Mouse (Mus musculus) heart, embryonic 14.5 days (tissue): ENCODE measurements at regions not wholly inside any gene's neighbourhood (a gene's known extent, or its start where the extent isn't known, plus 50 kb on each side); places are given as distances from the start of the nearest gene placed in this dataset.

ENCODE experiments used
- ATAC-seq: fragments of 200-750 bp; cut with Nextera tagmentation; 2 replicates; pipeline ENCODE4 v1.8.0; 2017; ENCODE audit warnings: low read depth, moderate TSS enrichment; ENCODE audit not compliant: insufficient number of reproducible peaks, insufficient read depth, low FRiP score
- H3K27ac ChIP-seq, 2 experiments: fragments of 200-500 bp in 1 of 2; fragments of 300-500 bp in 1 of 2; sonication (generic) in 1 of 2; replicated peaks in 1 of 2; 2 replicates each; pipeline ENCODE4 v1.5.1; 2012 to 2014; ENCODE audit warnings: low read depth in 2 of 2, low read length in 2 of 2, control low read depth in 1 of 2, mild to moderate bottlenecking in 1 of 2, mixed read lengths in 1 of 2; ENCODE audit not compliant: control insufficient read depth in 1 of 2, insufficient read depth in 1 of 2
- H3K27me3 ChIP-seq: fragments of 300-500 bp; sonication (generic); 2 replicates; pipeline ENCODE4 v1.6.1; 2014; ENCODE audit warnings: mild to moderate bottlenecking, low read length, control low read depth; ENCODE audit not compliant: control insufficient read depth, insufficient read depth
- H3K36me3 ChIP-seq: fragments of 300-500 bp; sonication (generic); 2 replicates; pipeline ENCODE4 v1.6.1; 2014; ENCODE audit warnings: mild to moderate bottlenecking, control low read depth, low read length, mixed read lengths; ENCODE audit not compliant: control insufficient read depth, insufficient read depth
- H3K4me1 ChIP-seq, 2 experiments: fragments of 200-500 bp in 1 of 2; fragments of 300-500 bp in 1 of 2; sonication (generic) in 1 of 2; 2 replicates each; pipeline ENCODE4 v1.6.1; 2012 to 2014; ENCODE audit warnings: low read length in 2 of 2, control low read depth in 1 of 2, mixed read lengths in 1 of 2; ENCODE audit not compliant: control insufficient read depth in 2 of 2, insufficient read depth in 2 of 2
- H3K4me2 ChIP-seq: fragments of 300-500 bp; sonication (generic); 2 replicates; pipeline ENCODE4 v1.6.1; 2014; ENCODE audit warnings: mild to moderate bottlenecking, low read length
- H3K4me3 ChIP-seq, 2 experiments: fragments of 200-500 bp in 1 of 2; fragments of 300-500 bp in 1 of 2; sonication (generic) in 1 of 2; 2 replicates each; pipeline ENCODE4 v1.5.1; 2012 to 2014; ENCODE audit warnings: low read length in 2 of 2, mild to moderate bottlenecking in 2 of 2, control low read depth in 1 of 2, low read depth in 1 of 2, moderate library complexity in 1 of 2; ENCODE audit not compliant: control insufficient read depth in 1 of 2, insufficient read depth in 1 of 2
- H3K9ac ChIP-seq: fragments of 300-500 bp; sonication (generic); 2 replicates; pipeline ENCODE4 v1.6.1; 2014; ENCODE audit warnings: mild to moderate bottlenecking, low read length
- H3K9me3 ChIP-seq: fragments of 300-500 bp; sonication (generic); 2 replicates; pipeline ENCODE4 v1.6.1; 2016; ENCODE audit warnings: low read length, control low read depth; ENCODE audit not compliant: control insufficient read depth
- WGBS: fragments of 180-500 bp; shearing (Covaris S2); extraction: QIAGEN DNeasy Blood & Tissue Kit; methylation state at CpG from one replicate; pipeline ENCODE4 v1.1.7; 2014; 5-methylcytosine and 5-hydroxymethylcytosine counted together

DNA sequence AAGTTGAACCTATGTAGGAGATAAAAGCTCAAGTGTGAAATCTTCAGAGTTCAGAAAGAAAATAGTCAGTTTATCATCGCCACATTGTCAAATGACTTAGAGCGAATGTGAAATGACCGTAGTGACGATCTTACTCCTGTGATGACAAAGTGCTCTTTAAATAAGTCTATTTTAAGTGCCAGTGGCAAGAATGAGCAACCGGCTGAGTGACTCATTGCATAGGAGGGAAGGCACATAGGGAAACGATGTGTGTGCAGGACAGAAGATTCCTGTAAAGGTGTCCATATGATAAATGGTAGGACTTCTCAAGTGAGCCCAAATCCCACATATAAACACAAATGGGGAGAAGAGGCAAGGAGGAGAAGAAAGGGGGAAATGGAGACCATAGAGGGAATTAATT lies 189.8 kb downstream of the Tgfb2 start:
- H3K9ac ChIP-seq: no peak overlapping the region
- no peaks in the 10 kb centered on the region for H3K9me3 ChIP-seq
- 20% methylated on average over 6 of the region's 6 CpGs for WGBS
- no peak for ATAC-seq
- no peak overlapping the region for H3K4me3 ChIP-seq
- H3K4me1 ChIP-seq: peaks cover 4 to 13% of the 10 kb centered on the region in 2 experiments
- H3K36me3 ChIP-seq: no peaks in the 10 kb centered on the region
- no peak overlapping the region for H3K27ac ChIP-seq
- H3K27me3 ChIP-seq: 0 out of 2 replicates have a peak, but pooled peaks cover 3% of the 10 kb centered on the region
- H3K4me2 ChIP-seq: peak overlapping the region; percentile 34

DNA sequence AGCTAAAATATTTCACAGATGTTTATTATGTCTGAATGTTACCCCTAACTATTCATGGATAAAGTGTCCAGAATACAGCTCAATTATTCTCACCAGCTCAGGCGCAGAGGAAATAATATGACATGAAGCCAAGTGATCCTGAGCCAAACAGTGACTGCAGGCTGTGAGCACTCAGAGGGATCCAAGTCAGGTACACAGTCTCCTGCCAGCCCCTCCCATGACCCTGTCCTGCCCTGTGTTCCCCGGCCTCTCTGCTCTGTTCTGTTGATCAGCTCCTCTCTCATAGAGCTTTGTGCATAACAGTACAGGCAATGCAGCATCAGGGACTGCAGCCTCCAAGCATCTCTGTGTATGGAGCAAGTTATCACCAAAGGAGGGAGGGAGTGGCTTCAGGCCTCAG lies 190.7 kb downstream of the Tgfb2 start:
- H3K27ac ChIP-seq: no peak overlapping the region
- WGBS: 34% methylated on average over 2 of the region's 2 CpGs
- no peak; the same call in 1 of the 2 replicates for ATAC-seq
- H3K4me2 ChIP-seq: peak overlapping the region; percentile 34
- H3K9me3 ChIP-seq: no peaks in the 10 kb centered on the region
- no peak overlapping the region for H3K9ac ChIP-seq
- H3K4me1 ChIP-seq: peaks cover 4 to 19% of the 10 kb centered on the region in 2 experiments
- H3K36me3 ChIP-seq: no peaks in the 10 kb centered on the region
- H3K4me3 ChIP-seq: no peak overlapping the region
- 0 out of 2 replicates have a peak, but pooled peaks cover 3% of the 10 kb centered on the region for H3K27me3 ChIP-seq

DNA sequence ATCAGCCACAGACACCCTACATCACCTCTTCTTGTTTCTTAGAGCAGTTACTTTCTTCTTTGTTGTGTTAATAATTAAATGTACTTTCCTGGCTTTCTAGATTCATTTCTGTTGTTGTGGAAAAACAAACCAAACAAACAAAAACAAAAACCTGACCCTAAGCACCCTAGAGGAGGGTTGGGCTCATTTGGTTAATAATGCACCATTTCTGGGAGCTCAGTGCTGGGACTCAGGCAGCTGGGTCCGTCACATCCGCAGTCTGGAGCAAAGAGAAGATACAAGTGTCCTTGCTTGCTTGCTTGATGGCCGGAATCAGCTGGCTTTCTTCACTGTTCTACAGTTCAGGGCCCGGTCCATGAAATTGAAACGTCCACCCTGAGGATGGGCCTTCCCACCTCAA lies 191.9 kb downstream of the Tgfb2 start:
- 0 out of 2 replicates have a peak, but pooled peaks cover 3% of the 10 kb centered on the region for H3K27me3 ChIP-seq
- ATAC-seq: no peak
- H3K9ac ChIP-seq: no peak overlapping the region
- no peaks in the 10 kb centered on the region for H3K36me3 ChIP-seq
- no peak overlapping the region for H3K4me3 ChIP-seq
- 87% methylated on average over 5 of the region's 5 CpGs for WGBS
- H3K9me3 ChIP-seq: no peaks in the 10 kb centered on the region
- H3K27ac ChIP-seq: no peak overlapping the region
- no peak overlapping the region for H3K4me2 ChIP-seq
- H3K4me1 ChIP-seq: peaks cover 4 to 19% of the 10 kb centered on the region in 2 experiments

DNA sequence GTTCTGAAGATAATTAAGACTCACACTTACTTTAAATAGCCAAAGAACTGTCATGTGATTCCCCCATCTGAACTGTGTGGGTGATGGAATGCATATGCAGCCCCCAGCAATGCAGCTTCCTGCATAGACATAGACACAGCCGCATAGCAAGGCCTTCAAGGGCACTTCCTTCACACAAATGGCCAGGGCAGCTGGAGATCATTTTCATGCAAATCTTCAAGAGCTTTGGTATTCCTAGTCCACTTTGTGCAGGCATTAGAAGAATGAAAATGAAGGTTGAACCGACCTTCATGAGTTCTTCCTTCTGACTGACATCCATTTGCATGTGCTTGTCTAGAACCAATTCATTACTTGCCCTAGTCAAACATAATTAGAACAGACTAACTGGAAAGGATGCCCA lies 195.3 kb downstream of the Tgfb2 start:
- Histone ChIP-seq H3K4me2 (no peak overlapping the region), H3K27ac (no peak overlapping the region), H3K36me3 (no peaks in the 10 kb centered on the region), H3K4me1 (peaks cover 4 to 16% of the 10 kb centered on the region in 2 experiments; a peak in 3 of 4 replicates), H3K4me3 (no peak overlapping the region), H3K9ac (no peak overlapping the region), H3K27me3 (0 out of 2 replicates have a peak, but pooled peaks cover 3% of the 10 kb centered on the region), H3K9me3 (no peaks in the 10 kb centered on the region)
- ATAC-seq: no peak
- WGBS: 43% methylated on average over 2 of the region's 2 CpGs

DNA sequence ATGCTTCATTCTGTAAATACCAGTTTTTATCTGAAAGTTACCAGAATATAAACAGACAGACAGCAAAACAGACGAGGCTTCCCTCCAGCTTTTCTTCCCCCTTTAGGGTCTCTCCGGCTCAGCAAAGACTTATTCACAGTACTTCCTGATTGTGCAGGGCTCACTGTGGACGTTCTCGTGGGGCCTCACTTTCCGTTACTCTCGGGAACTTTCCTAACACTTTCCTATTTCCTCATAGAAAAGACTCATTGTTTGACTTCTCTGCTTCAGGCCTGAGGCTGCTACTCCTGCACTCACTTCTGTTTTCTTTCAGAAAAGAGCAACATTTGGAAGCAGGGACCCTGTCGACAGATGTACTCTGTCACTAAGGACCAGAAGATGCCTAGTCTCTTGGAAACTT lies 197.4 kb downstream of the Tgfb2 start:
- Histone ChIP-seq H3K9ac (no peak overlapping the region), H3K4me1 (peaks cover 0 to 10% of the 10 kb centered on the region in 2 experiments; a peak in 1 of 4 replicates), H3K27ac (peak overlapping the region; percentile 39 to 56), H3K36me3 (no peaks in the 10 kb centered on the region), H3K9me3 (no peaks in the 10 kb centered on the region), H3K27me3 (0 out of 2 replicates have a peak, but pooled peaks cover 2% of the 10 kb centered on the region), H3K4me3 (no peak overlapping the region), H3K4me2 (no peak overlapping the region)
- WGBS: 37% methylated on average over 7 of the region's 7 CpGs
- no peak for ATAC-seq

DNA sequence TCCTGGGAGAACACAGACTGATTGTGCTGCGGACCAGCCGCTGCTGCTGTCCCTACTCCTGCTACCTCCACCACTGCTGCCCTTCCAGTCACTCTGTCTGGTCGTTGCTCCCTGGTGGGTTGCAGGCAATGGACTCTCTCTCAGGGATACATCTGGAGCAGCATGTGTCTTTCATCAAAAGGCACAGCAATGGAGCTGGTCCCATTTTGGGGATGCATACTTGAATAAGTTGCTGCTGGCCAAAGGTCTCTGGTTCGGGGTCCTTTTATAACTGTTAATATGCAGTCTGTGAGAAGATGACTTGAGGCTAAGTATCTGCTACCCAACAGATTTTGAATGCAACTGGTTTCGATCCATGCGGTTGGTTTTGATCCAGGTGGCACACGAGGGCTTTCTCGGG lies 197.8 kb downstream of the Tgfb2 start:
- peaks cover 0 to 10% of the 10 kb centered on the region in 2 experiments; a peak in 1 of 4 replicates for H3K4me1 ChIP-seq
- no peak for ATAC-seq
- no peaks in the 10 kb centered on the region for H3K9me3 ChIP-seq
- H3K36me3 ChIP-seq: no peaks in the 10 kb centered on the region
- no peak overlapping the region for H3K9ac ChIP-seq
- no peak overlapping the region for H3K4me3 ChIP-seq
- WGBS: 75% methylated on average over 8 of the region's 8 CpGs
- H3K27me3 ChIP-seq: no peaks in the 10 kb centered on the region
- no peak overlapping the region for H3K4me2 ChIP-seq
- H3K27ac ChIP-seq: peak overlapping the region; percentile 39 to 56

DNA sequence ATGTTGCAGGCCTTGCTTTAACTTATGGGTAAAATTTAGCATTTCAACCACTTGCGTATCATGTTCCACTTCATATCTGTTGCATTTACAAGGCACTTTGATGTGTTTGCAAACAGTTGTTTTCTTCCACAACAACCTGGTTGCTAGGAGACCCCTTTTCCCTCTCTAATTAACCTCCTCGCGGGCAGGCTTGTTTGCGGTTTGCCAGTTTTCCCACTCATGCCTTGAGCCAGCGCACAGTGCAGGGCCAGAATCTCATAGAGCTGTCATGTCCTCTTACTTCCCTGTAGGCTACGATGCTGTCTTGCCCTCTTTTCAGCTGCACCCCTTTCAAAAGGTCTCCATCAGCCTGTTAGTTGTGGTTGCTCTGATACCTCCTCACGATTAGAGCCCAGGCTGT lies 199.3 kb downstream of the Tgfb2 start:
- 72% methylated on average over 7 of the region's 7 CpGs for WGBS
- H3K9me3 ChIP-seq: no peaks in the 10 kb centered on the region
- H3K4me2 ChIP-seq: no peak overlapping the region
- no peak for ATAC-seq
- H3K4me3 ChIP-seq: no peak overlapping the region
- no peaks in the 10 kb centered on the region for H3K27me3 ChIP-seq
- H3K27ac ChIP-seq: no peak overlapping the region
- H3K36me3 ChIP-seq: no peaks in the 10 kb centered on the region
- H3K4me1 ChIP-seq: peaks cover 0 to 10% of the 10 kb centered on the region in 2 experiments; a peak in 1 of 4 replicates
- H3K9ac ChIP-seq: no peak overlapping the region

DNA sequence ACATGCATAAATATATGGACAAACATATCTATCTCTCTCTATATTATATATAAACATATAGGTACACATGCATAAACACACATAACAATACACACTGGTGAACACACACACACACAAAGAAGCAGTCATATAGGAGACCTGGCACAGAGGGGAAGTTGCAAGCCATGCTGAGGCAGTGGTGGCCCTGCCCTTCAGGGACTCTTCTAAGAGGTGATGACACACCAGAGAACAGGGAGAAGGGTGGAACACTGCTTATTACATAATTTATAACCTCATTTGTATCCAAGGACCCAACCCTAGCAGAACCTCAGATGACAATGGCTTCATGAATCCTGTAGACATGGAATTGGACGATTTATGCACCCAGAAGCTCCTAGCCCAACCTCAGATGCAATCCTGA lies 199.9 kb downstream of the Tgfb2 start:
- Histone ChIP-seq H3K4me1 (peaks cover 0 to 10% of the 10 kb centered on the region in 2 experiments; a peak in 1 of 4 replicates), H3K9me3 (no peaks in the 10 kb centered on the region), H3K36me3 (no peaks in the 10 kb centered on the region), H3K27ac (no peak overlapping the region), H3K4me2 (no peak overlapping the region), H3K27me3 (no peaks in the 10 kb centered on the region), H3K9ac (no peak overlapping the region), H3K4me3 (no peak overlapping the region)
- WGBS: 63% methylated on average over 1 of the region's 1 CpGs
- ATAC-seq: no peak
